Mouse (Mus musculus) embryonic fibroblast, embryonic 13.5 days (primary cell): ENCODE measurements at regions not wholly inside any gene's neighbourhood (a gene's known extent, or its start where the extent isn't known, plus 50 kb on each side); places are given as distances from the start of the nearest gene placed in this dataset.

Experiments
- CTCF ChIP-seq: IDR thresholded peaks from 2 replicates; pipeline ENCODE4 v1.5.1; 2011; ENCODE audit warnings: mild to moderate bottlenecking, control low read depth, low read length, moderate library complexity, borderline replicate concordance; ENCODE audit not compliant: insufficient read depth
- POLR2A ChIP-seq: IDR thresholded peaks from 2 replicates; pipeline ENCODE4 v1.6.1; 2011; ENCODE audit warnings: low read depth, mild to moderate bottlenecking, control low read depth, low read length, moderate library complexity

DNA sequence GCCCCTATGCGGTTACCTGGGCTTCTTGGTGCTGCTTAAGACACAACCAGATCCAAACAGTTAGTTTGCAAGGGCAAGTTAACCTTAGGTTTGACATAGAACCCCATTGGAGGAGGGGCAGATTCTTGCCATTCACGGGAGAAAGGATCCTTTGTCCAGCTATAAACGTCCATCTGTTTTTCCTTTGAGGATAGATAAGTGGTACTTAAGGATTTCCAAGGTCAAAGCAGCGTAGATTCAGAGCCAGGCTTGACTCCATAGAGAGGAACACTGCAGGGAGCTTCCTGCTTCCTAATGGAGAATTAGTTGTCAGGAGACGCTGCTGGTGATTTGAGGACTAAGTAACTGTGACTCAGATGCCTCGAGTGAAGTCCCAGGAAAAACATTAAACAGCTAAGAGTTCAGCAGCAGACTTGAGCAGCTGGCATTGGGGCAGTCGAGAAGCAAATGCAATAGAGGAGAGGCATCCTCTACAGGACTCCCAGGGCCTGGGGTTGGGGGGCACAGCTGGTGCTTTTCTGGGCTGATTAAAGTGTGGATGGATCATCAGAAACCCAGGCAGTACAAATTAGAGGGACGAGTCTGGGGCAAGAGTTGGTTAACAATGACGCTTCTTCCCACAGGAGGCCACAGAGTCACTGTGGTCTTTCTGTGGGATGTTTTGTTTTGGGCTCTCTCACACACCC lies 322.8 kb downstream of the Med10 start:
- TF ChIP-seq CTCF (no peak), POLR2A (no peak)
